Mouse (Mus musculus): ENCODE measurements around the gene Rap2b.

Rap2b gene

GRCm38 (mm10) chr3:61368446-61368845 is 7.0 kb downstream of the Rap2b start:
- in situ Hi-C loops (cut with MboI, MseI) = loop anchor here (5.0 to 25.0 kb wide), 2 partner anchors 956 to 1241 kb away; no protein-coding TSS in a partner anchor

GRCm38 (mm10) chr3:61376001-61376400 is 14.6 kb downstream of the Rap2b start:
- in situ Hi-C loops (cut with MboI, MseI) = no loop called here

- in situ Hi-C loops (cut with MboI, MseI) = no loop called here
These were observed 24.9 kb downstream of the Rap2b start for GRCm38 (mm10) chr3:61386368-61386767.

- in situ Hi-C loops (cut with MboI, MseI) = no loop called here
These were observed 30.1 kb downstream of the Rap2b start for GRCm38 (mm10) chr3:61391564-61391963.

- in situ Hi-C loops (cut with MboI, MseI) = no loop called here
These were observed 31.4 kb downstream of the Rap2b start for GRCm38 (mm10) chr3:61392881-61393280.

- in situ Hi-C loops (cut with MboI, MseI) = no loop called here
These were observed 32.1 kb downstream of the Rap2b start for GRCm38 (mm10) chr3:61393520-61393919.

GRCm38 (mm10) chr3:61395382-61395781 is 33.9 kb downstream of the Rap2b start:
- in situ Hi-C loops (cut with MboI, MseI) = no loop called here

GRCm38 (mm10) chr3:61396728-61397127 is 35.3 kb downstream of the Rap2b start:
- in situ Hi-C loops (cut with MboI, MseI) = no loop called here

- in situ Hi-C loops (cut with MboI, MseI) = no loop called here
These were observed 39.5 kb downstream of the Rap2b start for GRCm38 (mm10) chr3:61400823-61401387.

GRCm38 (mm10) chr3:61406921-61407320 is 45.5 kb downstream of the Rap2b start:
- in situ Hi-C loops (cut with MboI, MseI) = no loop called here

- in situ Hi-C loops (cut with MboI, MseI) = no loop called here
These were observed 48.2 kb downstream of the Rap2b start for GRCm38 (mm10) chr3:61409683-61410082.

GRCm38 (mm10) chr3:61415883-61416282 is 54.4 kb downstream of the Rap2b start:
- in situ Hi-C loops (cut with MboI, MseI) = no loop called here

All from T-helper 17 cell (primary cell).